Mouse (Mus musculus) gastrocnemius, postnatal 10 days (tissue): Measurements from ENCODE around the gene Card14. TPM values are rescaled to one million over a fixed set of nuclear protein-coding genes. Genes with fewer than 3 reads are reported as not detected.

Source experiments
- microRNA-seq, 2 experiments: library from miRNA; unstranded; fragments of <30 nt; microRNA quantifications; one replicate each; pipeline ENCODE4 v1.2.0; 2021
- total RNA-seq, 2 experiments: library from RNA; stranded (reverse); gene quantifications; 2 replicates each; pipeline ENCODE4 v1.2.3; 2021

Gene Card14
- total RNA-seq, 2 experiments from 2014 or later, result 0.77 to 1.3 TPM

Small RNA genes lying within 50 kb of the gene (microRNA-seq; reads per million reads assigned to microRNA genes)
- gene Mir1932, result 0 reads per million in 2 experiments

Other genes with a start within 250 kb of the Card14 start
- gene Cbx4, start 221.5 kb upstream of the Card14 start, total RNA-seq, result 1 to 10 TPM; 6.2 to 9.1 TPM
- gene Tbc1d16, start 79.3 kb upstream of the Card14 start, total RNA-seq, result 10 to 100 TPM; 17.0 to 17.8 TPM
- gene Ccdc40, start 79.2 kb upstream of the Card14 start, total RNA-seq, result under 1 TPM in 1 of 2 experiments, not detected in 1; 0.31 TPM
- 10 to 100 TPM; 67.7 to 78.6 TPM for gene Gaa, start 39.9 kb upstream of the Card14 start, total RNA-seq
- 10 to 100 TPM; 74.3 to 75.4 TPM for gene Eif4a3, start 7.7 kb upstream of the Card14 start, total RNA-seq
- gene Sgsh, start 47.8 kb downstream of the Card14 start, total RNA-seq, result 1 to 10 TPM; 5.2 to 5.7 TPM
- 1 to 10 TPM; 2.6 to 4.0 TPM for gene Slc26a11, start 47.8 kb downstream of the Card14 start, total RNA-seq
- 10 to 100 TPM in 1 of 2 experiments, 1 to 10 TPM in 1; 6.9 to 10.1 TPM for gene Rnf213, start 85.3 kb downstream of the Card14 start, total RNA-seq
- gene Endov, start 183.6 kb downstream of the Card14 start, total RNA-seq, result 10 to 100 TPM in 1 of 2 experiments, 1 to 10 TPM in 1; 9.7 to 12.9 TPM
- gene Nptx1, start 240.0 kb downstream of the Card14 start, total RNA-seq, result under 1 TPM; 0.50 to 0.66 TPM